8 mouse cellular contexts compared by ENCODE assay signal in genomic region chr9:7837806-7838440, GRCm38 (mm10). TPM values are rescaled to one million over a fixed set of nuclear protein-coding genes. Genes with fewer than 3 reads are reported as not detected.
DNase-seq lines count a peak whose midpoint lies in the region; ATAC-seq and TF ChIP-seq lines count a peak whose summit lies in the region.

No protein-coding gene starts in this region.

- H3K9me3 ChIP-seq in ES-Bruce4 (replicated peaks; ENCODE audit: control insufficient read depth, insufficient read depth, low read length, poor library complexity, severe bottlenecking) = no peaks in the 10 kb centered on the region
- no peaks in the 10 kb centered on the region for H3K9me3 ChIP-seq in hindbrain, embryonic 14.5 days (ENCODE audit: control insufficient read depth, low read length)
- no peaks in the 10 kb centered on the region for H3K9me3 ChIP-seq in midbrain, embryonic 11.5 days (ENCODE audit: control insufficient read depth, low read length)

- H3K27me3 ChIP-seq in heart, adult 2 months (ENCODE audit: control insufficient read depth, insufficient read depth, low read length) = no peaks in the 10 kb centered on the region
- no peaks in the 10 kb centered on the region for H3K27me3 ChIP-seq in ES-Bruce4 (ENCODE audit: control insufficient read depth, insufficient read depth, low read length, poor library complexity, severe bottlenecking)
- H3K27me3 ChIP-seq in hindbrain, embryonic 14.5 days (ENCODE audit: control insufficient read depth, insufficient read depth, low read length) = no peaks in the 10 kb centered on the region
- no peaks in the 10 kb centered on the region for H3K27me3 ChIP-seq in midbrain, embryonic 11.5 days (ENCODE audit: control insufficient read depth, insufficient read depth, low read length)

- no peak for TF ChIP-seq EP300 in heart, adult 2 months (IDR thresholded peaks at IDR 0.05; ENCODE audit: insufficient read depth, low read depth, low read length)
- 0 out of 2 replicates have a peak, but pooled peaks have one; percentile 50 for TF ChIP-seq EP300 in ES-Bruce4 (IDR thresholded peaks at IDR 0.05; ENCODE audit: insufficient read depth, low read depth, low read length)

- 13% methylated on average over 14 of the region's 14 CpGs for WGBS in heart, adult 2 months
- 12% methylated on average over 14 of the region's 14 CpGs for WGBS in hindbrain, embryonic 14.5 days
- 23% methylated on average over 14 of the region's 14 CpGs for WGBS in midbrain, embryonic 11.5 days

- intact Hi-C loops in heart, adult 2 months (cut with DNase I) = loop anchor here (2.0 to 10.0 kb wide), 2 partner anchors 35 to 167 kb away; partner anchors contain the start of genes Birc3 and Yap1

- H3K79me2 ChIP-seq in heart, adult 2 months (replicated peaks; ENCODE audit: control insufficient read depth, insufficient read depth, low read length) = no peaks in the 10 kb centered on the region

- peaks cover 24% of the 10 kb centered on the region for H3K36me3 ChIP-seq in heart, adult 2 months (ENCODE audit: control insufficient read depth, insufficient read depth, low read length)
- H3K36me3 ChIP-seq in ES-Bruce4 (ENCODE audit: control insufficient read depth, insufficient read depth, low read length, poor library complexity, severe bottlenecking) = peaks cover 17% of the 10 kb centered on the region
- peaks cover 12% of the 10 kb centered on the region for H3K36me3 ChIP-seq in hindbrain, embryonic 14.5 days (replicated peaks; ENCODE audit: control insufficient read depth, insufficient read depth)
- H3K36me3 ChIP-seq in midbrain, embryonic 11.5 days (ENCODE audit: control insufficient read depth, insufficient read depth, low read length) = no peaks in the 10 kb centered on the region

- peak overlapping the region; percentile 99 for H3K27ac ChIP-seq in heart, adult 2 months
- peak overlapping the region; percentile 86 for H3K27ac ChIP-seq in ES-Bruce4 (ENCODE audit: insufficient read depth, low read length)
- peak overlapping the region; percentile 96 for H3K27ac ChIP-seq in hindbrain, embryonic 14.5 days
- peak overlapping the region; percentile 97 for H3K27ac ChIP-seq in midbrain, embryonic 11.5 days (ENCODE audit: low read depth, low read length)

- H3K4me3 ChIP-seq in heart, adult 2 months = peak overlapping the region; percentile 72
- peak overlapping the region; percentile 38; the same call in 1 of the 2 replicates for H3K4me3 ChIP-seq in ES-Bruce4 (ENCODE audit: low read depth, low read length)
- peak overlapping the region; percentile 74 for H3K4me3 ChIP-seq in hindbrain, embryonic 14.5 days (replicated peaks; ENCODE audit: low read length)
- peak overlapping the region; percentile 61 for H3K4me3 ChIP-seq in midbrain, embryonic 11.5 days (ENCODE audit: low read depth, low read length)

- DNase-seq in heart, adult 2 months = no peak
- DNase-seq in heart, postnatal 4 days = no peak
- peak; percentile 29 for DNase-seq in embryo, embryonic 11.5 days (ENCODE audit: low read depth, low spot score)
- peak; percentile 51 for DNase-seq in hindbrain, embryonic 14.5 days (ENCODE audit: low spot score)
- DNase-seq in midbrain, embryonic 11.5 days (ENCODE audit: low spot score, missing footprints) = peak; percentile 91
- DNase-seq in frontal cortex, postnatal 36 days (ENCODE audit: low spot score in 2 of 2) = no peak
- no peak for DNase-seq in frontal cortex, postnatal 14 days (ENCODE audit: low spot score in 2 of 2)

- TF ChIP-seq POLR2A in heart, adult 2 months (IDR thresholded peaks at IDR 0.05; ENCODE audit: insufficient read depth, low read depth, low read length) = no peak
- no peak for TF ChIP-seq POLR2A in ES-Bruce4 (IDR thresholded peaks at IDR 0.05; ENCODE audit: insufficient read depth, low read length)

- ATAC-seq in hindbrain, embryonic 14.5 days (ENCODE audit: low FRiP score) = no peak
- ATAC-seq in midbrain, embryonic 11.5 days (ENCODE audit: low FRiP score) = peak; percentile 24; the same call in 1 of the 2 replicates

- peak overlapping the region; percentile 45 for H3K9ac ChIP-seq in heart, adult 2 months (ENCODE audit: low read depth, low read length)
- peak overlapping the region; percentile 81 for H3K9ac ChIP-seq in ES-Bruce4 (ENCODE audit: low read depth, poor library complexity, severe bottlenecking)
- peak overlapping the region; percentile 78 for H3K9ac ChIP-seq in hindbrain, embryonic 14.5 days
- H3K9ac ChIP-seq in midbrain, embryonic 11.5 days (ENCODE audit: low read length) = peak overlapping the region; percentile 91

- no peak for TF ChIP-seq CTCF in heart, adult 2 months (IDR thresholded peaks at IDR 0.05)
- TF ChIP-seq CTCF in ES-Bruce4 (IDR thresholded peaks at IDR 0.05; ENCODE audit: low read depth, low read length) = no peak

- H3K4me2 ChIP-seq in hindbrain, embryonic 14.5 days (replicated peaks) = peak overlapping the region; percentile 78
- peak overlapping the region; percentile 81 for H3K4me2 ChIP-seq in midbrain, embryonic 11.5 days

- peaks cover 9% of the 10 kb centered on the region for H3K4me1 ChIP-seq in heart, adult 2 months (ENCODE audit: control insufficient read depth, insufficient read depth, low read length)
- H3K4me1 ChIP-seq in ES-Bruce4 (ENCODE audit: control insufficient read depth, insufficient read depth, low read length) = no peaks in the 10 kb centered on the region
- H3K4me1 ChIP-seq in hindbrain, embryonic 14.5 days (replicated peaks; ENCODE audit: control insufficient read depth, insufficient read depth, low read length) = peaks cover 24% of the 10 kb centered on the region
- peaks cover 8% of the 10 kb centered on the region; the same call in 1 of the 2 replicates for H3K4me1 ChIP-seq in midbrain, embryonic 11.5 days (ENCODE audit: control insufficient read depth, insufficient read depth, low read length)

RNA-seq across cellular contexts. Expression of gene Birc2, which starts 1.1 kb away (rescaled TPM):
- total RNA-seq in heart, adult 2 months (2021) = 10 to 100 TPM; 22.0 to 28.2 TPM
- 12.9 and 20.7 TPM in 2 replicates for polyA plus RNA-seq in heart, adult 2 months (2012; rRNA removed)
- total RNA-seq in heart, postnatal 4 days (2021) = 10 to 100 TPM; 20.8 to 23.5 TPM
- 51.9 and 52.5 TPM in 2 replicates for polyA plus RNA-seq in ES-Bruce4 (2011; ENCODE audit: insufficient read depth, insufficient read length, low read depth, missing spikeins)
- 47.7 and 48.9 TPM in 2 replicates for polyA plus RNA-seq in hindbrain, embryonic 14.5 days (2014; fragmentation: Nextera tagmentation; extraction: Ambion mirVana)
- 42.4 and 47.0 TPM in 2 replicates for polyA plus RNA-seq in midbrain, embryonic 11.5 days (2014; fragmentation: Nextera tagmentation; extraction: Ambion mirVana)

RNA-seq across cellular contexts. Expression of gene Birc3, which starts 35.1 kb away (rescaled TPM):
- 1 to 10 TPM; 8.7 to 9.7 TPM for total RNA-seq in heart, adult 2 months (2021)
- polyA plus RNA-seq in heart, adult 2 months (2012; rRNA removed) = 9.0 and 10.4 TPM in 2 replicates
- total RNA-seq in heart, postnatal 4 days (2021) = 1 to 10 TPM; 7.0 to 8.8 TPM
- 6.0 and 9.6 TPM in 2 replicates for polyA plus RNA-seq in ES-Bruce4 (2011; ENCODE audit: insufficient read depth, insufficient read length, low read depth, missing spikeins)
- 1.7 and 2.7 TPM in 2 replicates for polyA plus RNA-seq in hindbrain, embryonic 14.5 days (2014; fragmentation: Nextera tagmentation; extraction: Ambion mirVana)
- polyA plus RNA-seq in midbrain, embryonic 11.5 days (2014; fragmentation: Nextera tagmentation; extraction: Ambion mirVana) = 3.9 and 4.2 TPM in 2 replicates

Comparison
In these comparisons a context has a peak if more than half of its experiments do, and no peak if none do; other contexts are left out.
1. DNase-seq: peak in embryo, embryonic 11.5 days (single experiment), hindbrain, embryonic 14.5 days (single experiment) and midbrain, embryonic 11.5 days (single experiment); none in heart, adult 2 months (0 of 2), heart, postnatal 4 days (single experiment), frontal cortex, postnatal 36 days (0 of 2) and frontal cortex, postnatal 14 days (0 of 2).
2. Peak in every context shown above with its lines, with median percentiles within 50 percentile points of each other: H3K27ac ChIP-seq, H3K4me3 ChIP-seq and H3K9ac ChIP-seq.